Mouse (Mus musculus) left cerebral cortex, adult 2 months (tissue): Measurements from ENCODE around the gene Plbd2. TPM values are rescaled to one million over a fixed set of nuclear protein-coding genes. Genes with fewer than 3 reads are reported as not detected.

Experiments used
- DNase-seq, 2 experiments: peaks; one replicate each; pipeline ENCODE4 v3.0.0; 2021 to 2022; ENCODE audit warnings: low spot score in 2 of 2, mixed read lengths in 1 of 2; ENCODE audit errors: extremely low spot score in 1 of 2
- H3K27ac ChIP-seq: fragments of 200-600 bp; 2 replicates; pipeline ENCODE4 v1.8.1; 2022
- H3K4me3 ChIP-seq: fragments of 200-600 bp; 2 replicates; pipeline ENCODE4 v1.8.1; 2022
- CTCF ChIP-seq: fragments of 200-600 bp; IDR thresholded peaks from 2 replicates; pipeline ENCODE4 v1.8.1; 2022; ENCODE audit warnings: antibody characterized with exemption, mild to moderate bottlenecking, moderate library complexity
- intact Hi-C: fragments of 180-260 bp; cut with DNase I; formaldehyde crosslinking; loops from one replicate; pipeline ENCODE4 v1.15.1; 2025
- total RNA-seq, 2 experiments: library from RNA; stranded (reverse); gene quantifications; 2 replicates each; pipeline ENCODE4 v1.2.3; 2021

The Plbd2 gene
- total RNA-seq, 2 experiments from 2014 or later = 60.6 to 61.7 TPM

- intact Hi-C loops = no loop called here
These were observed 21.3 kb upstream of the Plbd2 start for GRCm38 (mm10) chr5:120524736-120525135.

GRCm38 (mm10) chr5:120522649-120523048, 19.2 kb upstream of the Plbd2 start:
- no peak overlapping the region for H3K27ac ChIP-seq
- H3K4me3 ChIP-seq = no peak overlapping the region
- DNase-seq = no peak
- intact Hi-C loops = no loop called here
- TF ChIP-seq CTCF = peak; percentile 57

More at GRCm38 (mm10) chr5:120524736-120525135, 21.3 kb upstream of the Plbd2 start:
- no peak for TF ChIP-seq CTCF
- H3K4me3 ChIP-seq = no peak overlapping the region
- DNase-seq = no peak
- H3K27ac ChIP-seq = no peak overlapping the region

- Histone ChIP-seq H3K27ac (no peak overlapping the region), H3K4me3 (no peak overlapping the region)
- DNase-seq = no peak
- intact Hi-C loops = no loop called here
- TF ChIP-seq CTCF = no peak
These were observed 14.1 kb upstream of the Plbd2 start for GRCm38 (mm10) chr5:120517552-120517951.

DNA sequence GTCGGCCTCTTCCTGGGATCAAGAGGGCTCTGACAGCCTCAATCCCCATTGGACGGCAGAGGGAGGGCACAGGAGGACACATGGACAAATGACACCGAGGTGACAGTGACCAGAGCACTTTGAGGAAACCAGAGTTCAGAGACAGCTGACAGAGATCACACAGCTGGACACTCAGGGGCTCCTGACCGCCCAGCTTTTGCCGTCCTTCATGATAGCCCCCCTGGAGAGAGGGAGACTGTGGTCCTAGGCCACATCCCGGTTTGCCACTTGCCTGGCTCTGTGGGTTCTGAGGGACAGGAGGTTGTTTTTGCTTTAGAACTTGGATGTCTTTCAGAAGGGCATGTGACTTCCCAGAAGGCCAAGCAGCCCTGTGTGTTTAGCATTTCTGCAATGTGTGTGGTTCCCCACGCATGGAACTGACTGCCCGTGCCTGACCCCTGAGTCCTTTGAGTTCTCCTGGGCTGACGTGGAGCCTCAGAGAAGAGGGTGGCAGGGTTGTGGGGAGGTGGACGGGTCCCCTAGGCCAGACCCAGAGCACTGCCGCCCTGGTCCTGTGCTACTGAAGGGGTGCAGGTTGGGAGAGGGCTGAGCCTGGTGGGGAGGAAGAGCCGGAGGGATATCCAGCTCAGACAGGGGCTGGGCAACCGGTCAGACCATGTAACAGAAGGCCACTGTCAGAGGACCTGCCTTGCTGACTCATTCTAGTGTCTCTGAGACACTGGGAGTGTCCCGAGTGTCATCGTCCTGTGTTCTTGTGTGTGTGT, 13.0 kb upstream of the Plbd2 start:
- intact Hi-C loops = no loop called here
- peak overlapping the region; percentile 11; the same call in 1 of the 2 replicates for H3K27ac ChIP-seq
- H3K4me3 ChIP-seq = no peak overlapping the region
- no peak for TF ChIP-seq CTCF
- no peak for DNase-seq

DNA sequence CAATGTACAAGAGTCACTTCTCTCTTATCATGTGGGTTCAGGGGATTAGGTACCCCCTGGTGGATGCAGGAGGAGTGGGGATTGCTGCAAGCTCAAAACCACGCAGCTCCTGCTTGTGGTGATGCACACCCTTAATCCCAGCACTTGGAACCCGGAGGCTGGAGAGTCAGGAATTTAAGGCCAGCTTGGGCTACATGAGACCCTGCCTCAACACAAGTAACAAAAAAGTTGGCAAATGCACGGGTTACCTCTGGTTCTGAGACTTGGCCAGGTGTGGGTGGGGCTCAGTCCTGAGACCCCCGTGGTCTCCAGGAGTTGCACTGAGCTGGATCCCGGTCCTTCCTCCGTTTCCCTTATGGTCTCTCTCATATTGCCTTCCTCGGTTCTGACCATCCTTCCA, 12.0 kb upstream of the Plbd2 start:
- no peak overlapping the region for H3K4me3 ChIP-seq

GRCm38 (mm10) chr5:120514754-120515153, 11.3 kb upstream of the Plbd2 start:
- no peak overlapping the region for H3K27ac ChIP-seq
- no peak overlapping the region for H3K4me3 ChIP-seq
- intact Hi-C loops = no loop called here
- DNase-seq = no peak
- no peak for TF ChIP-seq CTCF

More for the DNA sequence above, 12.0 kb upstream of the Plbd2 start:
- no peak overlapping the region for H3K27ac ChIP-seq
- TF ChIP-seq CTCF = no peak; the same call in 1 of the 2 replicates
- DNase-seq = no peak
- intact Hi-C loops = no loop called here

- no peak for DNase-seq
- intact Hi-C loops = no loop called here
- Histone ChIP-seq H3K27ac (no peak overlapping the region), H3K4me3 (no peak overlapping the region)
- no peak for TF ChIP-seq CTCF
These were observed 10.7 kb upstream of the Plbd2 start for GRCm38 (mm10) chr5:120514031-120514677.

GRCm38 (mm10) chr5:120512911-120513555, 9.6 kb upstream of the Plbd2 start:
- intact Hi-C loops = no loop called here
- TF ChIP-seq CTCF = no peak
- H3K4me3 ChIP-seq = no peak overlapping the region
- no peak overlapping the region for H3K27ac ChIP-seq
- DNase-seq = no peak

GRCm38 (mm10) chr5:120511643-120512220, 8.3 kb upstream of the Plbd2 start:
- DNase-seq = no peak
- Histone ChIP-seq H3K4me3 (peak overlapping the region; percentile 60), H3K27ac (peak overlapping the region; percentile 20; the same call in 1 of the 2 replicates)
- intact Hi-C loops = no loop called here
- no peak for TF ChIP-seq CTCF

- DNase-seq = peak; percentile 81 to 86
- Histone ChIP-seq H3K27ac (peak within 1 kb of the TSS; percentile 20; the same call in 1 of the 2 replicates), H3K4me3 (peak within 1 kb of the TSS; percentile 60)
- intact Hi-C loops = no loop called here
- no peak for TF ChIP-seq CTCF
These were observed 7.7 kb upstream of the Plbd2 start, which contains the start of gene Slc8b1 for GRCm38 (mm10) chr5:120510982-120511642. Gene Slc8b1 (plus strand): TSS chr5:120511168.

- no peak for TF ChIP-seq CTCF
- H3K27ac ChIP-seq = no peak overlapping the region
- no peak for DNase-seq
- intact Hi-C loops = loop anchor here (10.0 kb wide), 1 partner anchor 237 kb away; the partner anchor contains the start of gene Oas2
- H3K4me3 ChIP-seq = no peak overlapping the region
These were observed 3.9 kb upstream of the Plbd2 start for GRCm38 (mm10) chr5:120507311-120507710.
